Mouse (Mus musculus) retina, embryonic 14.5 days (tissue): ENCODE measurements around the gene Mta2.

Experiments used
- DNase-seq: peaks from one replicate; pipeline ENCODE4 v3.0.0-alpha.2; 2015; ENCODE audit warnings: low spot score

Mta2 gene

DNA sequence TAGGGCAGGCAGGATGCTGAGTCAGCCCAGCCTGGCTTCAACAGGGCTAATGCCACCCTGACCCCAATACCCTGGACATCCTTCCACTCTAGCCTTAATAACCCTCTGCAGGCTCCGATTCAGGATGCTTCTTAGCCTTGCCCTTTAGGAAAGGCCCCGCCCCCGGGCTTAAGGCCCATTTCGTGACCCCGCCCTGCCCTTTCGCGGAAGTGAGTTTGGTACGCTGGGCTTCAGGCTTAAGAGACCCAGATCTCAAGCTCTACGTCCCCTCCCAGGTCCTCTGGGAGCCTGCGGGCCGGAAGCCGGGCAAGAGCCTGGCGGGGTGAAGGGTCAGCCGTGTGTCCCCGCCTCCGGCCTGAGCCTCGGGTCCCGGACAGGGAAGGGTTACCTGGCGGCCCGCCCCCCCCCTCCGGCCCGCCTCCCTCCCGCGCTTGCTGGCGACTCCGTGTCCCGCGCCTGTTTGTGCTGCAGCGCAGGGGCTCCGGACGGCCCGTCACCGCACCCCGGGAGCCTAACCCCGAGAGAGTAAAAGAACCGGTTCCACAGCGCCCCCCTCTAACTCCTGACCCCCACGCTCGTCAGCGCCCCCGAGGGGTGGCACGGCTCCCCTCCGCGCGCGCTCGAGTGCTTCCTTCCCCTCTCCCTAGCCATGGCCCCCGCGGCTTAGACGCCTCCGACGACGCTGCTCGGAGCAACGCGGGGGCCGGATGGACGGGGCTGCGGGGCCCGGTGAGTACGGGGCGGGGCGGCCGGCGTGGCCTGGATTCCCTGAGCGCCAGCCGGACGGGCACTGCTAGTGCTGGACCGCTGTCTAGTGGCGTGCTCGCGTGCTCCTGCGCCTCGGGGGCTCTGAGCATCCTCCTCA, 12.2 kb upstream of the Mta2 start, which contains the start of the genes Rom1 and Eml3:
TSS of gene Rom1 (minus strand) at position 133 of the 865 bp plus-strand sequence.
TSS of gene Eml3 (plus strand) at position 329 of the 865 bp plus-strand sequence.
- DNase-seq = peak; percentile 77

DNA sequence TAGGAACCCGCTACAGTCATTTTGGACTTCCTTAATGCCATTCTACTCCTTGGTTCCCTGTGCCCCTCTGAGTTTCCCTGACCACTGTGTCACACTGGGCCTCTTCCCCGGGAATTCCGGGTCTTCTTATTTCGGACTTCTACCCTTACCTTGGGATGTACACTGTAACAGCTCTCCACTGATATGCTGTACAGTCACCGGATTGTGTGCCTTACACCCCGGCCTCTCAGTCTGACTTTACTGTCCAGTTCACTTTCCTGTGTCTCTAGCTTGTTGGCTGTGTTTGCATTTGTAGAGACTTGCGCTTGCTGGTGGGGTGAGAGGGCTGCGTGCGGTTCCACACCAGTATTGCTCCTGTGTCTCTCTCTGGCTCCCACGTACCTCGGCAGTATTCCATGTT, 11.6 kb upstream of the Mta2 start:
- no peak for DNase-seq

DNA sequence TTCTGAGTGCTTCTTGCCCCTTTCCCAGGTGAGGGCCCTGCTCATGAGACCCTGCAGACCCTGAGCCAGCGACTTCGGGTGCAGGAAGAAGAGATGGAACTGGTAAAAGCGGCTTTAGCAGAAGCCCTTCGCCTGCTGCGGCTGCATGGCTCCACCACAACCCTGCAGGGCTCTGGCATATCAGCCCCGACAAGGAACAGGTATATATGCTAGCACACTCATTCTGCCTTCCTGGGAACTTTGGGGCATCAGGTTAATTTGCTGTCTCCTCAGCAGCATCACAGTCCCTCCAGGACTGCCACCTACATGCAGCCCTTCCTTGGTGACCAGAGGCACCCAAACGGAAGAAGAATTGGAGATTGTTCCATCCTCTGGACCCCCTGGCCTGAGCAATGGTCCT, 10.9 kb upstream of the Mta2 start:
- DNase-seq = no peak

DNA sequence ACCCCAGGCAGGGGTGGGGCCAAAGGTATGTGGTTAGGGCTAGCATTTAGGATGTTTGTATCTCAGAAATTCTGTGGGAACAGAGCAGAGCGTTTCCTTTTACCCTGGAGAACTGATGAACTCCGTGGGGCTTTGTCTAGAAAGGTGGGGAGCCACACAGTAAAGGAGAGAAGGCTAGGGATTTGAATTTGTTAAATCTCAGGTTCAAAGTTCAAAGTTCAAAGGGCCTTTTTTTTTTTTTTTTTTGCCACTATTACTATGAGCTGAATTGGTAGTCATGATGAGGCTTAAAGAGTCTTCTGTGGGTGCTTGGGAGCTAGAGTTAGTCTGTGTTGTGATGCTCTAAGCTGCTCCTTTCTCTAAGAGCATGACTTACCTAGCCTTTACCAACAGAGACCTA, 4.9 kb upstream of the Mta2 start:
- DNase-seq = no peak

DNA sequence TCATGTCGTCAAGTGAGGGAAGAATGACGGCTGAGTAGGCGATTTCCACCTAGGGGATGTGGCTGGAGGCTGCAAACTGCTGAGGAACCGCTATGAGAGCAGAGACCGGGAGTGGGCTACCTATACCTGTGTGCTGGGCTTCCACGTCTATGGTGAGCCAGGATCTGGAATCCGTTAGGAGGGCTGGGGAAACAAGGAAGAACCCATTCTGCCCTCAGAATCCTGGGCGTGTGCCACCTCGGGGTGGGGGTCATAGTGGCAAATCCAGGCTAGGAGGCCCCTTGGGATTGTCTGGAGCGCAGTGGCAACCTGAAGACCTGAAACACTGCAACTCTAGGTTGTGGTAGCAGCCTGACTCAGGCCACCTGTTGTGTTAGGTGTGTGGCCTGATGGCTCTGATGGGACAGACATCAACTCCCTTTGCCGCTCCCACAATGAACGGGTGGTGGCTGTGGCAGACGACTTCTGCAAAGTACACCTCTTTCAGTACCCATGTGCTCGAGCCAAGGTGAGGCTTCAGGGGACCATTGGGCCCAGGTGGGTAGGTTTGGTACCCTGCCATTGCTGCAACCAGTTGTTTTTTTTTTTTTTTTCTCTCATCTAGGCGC, 1.0 kb upstream of the Mta2 start:
- DNase-seq = no peak

DNA sequence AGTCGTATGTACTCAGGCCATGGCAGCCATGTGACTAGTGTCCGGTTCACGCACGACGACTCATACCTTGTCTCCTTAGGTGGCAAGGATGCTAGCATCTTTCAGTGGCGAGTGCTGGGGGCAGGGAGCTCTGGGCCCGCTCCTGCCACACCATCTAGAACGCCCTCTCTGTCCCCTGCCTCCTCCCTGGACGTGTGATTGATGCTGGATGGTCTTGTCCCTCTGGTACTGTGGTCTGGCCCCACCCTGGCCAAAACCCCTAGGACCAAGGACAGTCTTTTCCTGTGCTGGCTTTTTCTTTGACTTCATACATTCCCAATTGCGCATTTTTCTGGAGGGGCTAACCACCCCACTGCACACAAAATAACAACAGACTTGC, 550 bp upstream of the Mta2 start:
- DNase-seq = no peak

DNA sequence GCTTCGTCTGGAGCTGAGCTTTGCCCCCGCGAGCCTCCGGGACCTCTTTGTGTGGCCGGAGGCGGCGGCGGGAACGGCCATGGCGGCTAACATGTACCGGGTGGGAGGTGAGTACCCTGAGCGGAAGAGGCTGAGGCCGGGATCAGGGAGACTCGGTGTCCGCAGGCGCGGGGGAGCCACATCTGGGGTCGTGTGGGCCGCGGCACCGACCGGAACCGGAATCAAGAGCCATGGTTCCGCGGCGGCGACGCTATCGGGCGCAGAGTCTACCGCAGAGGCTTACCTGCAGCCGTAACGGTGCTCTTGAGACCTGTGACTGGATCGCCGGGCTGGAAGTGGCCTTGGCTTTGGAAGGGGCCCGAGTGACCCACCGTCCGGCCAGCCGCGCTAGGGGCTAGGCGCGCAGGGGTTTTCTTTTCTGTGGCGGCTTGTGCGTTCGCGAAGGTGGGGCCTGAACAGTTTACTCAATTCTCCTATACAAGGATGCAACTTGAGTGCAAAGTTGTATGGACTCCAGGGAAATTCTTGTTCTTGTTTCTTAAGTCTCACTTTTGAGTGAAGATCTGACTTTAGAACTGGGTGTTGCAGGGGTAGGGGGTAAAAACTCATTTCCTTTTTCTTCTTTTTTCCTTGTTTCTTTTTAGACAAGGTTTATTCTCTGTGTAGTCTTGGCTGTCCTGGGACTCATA, 745 bp downstream of the Mta2 start:
- DNase-seq = no peak

DNA sequence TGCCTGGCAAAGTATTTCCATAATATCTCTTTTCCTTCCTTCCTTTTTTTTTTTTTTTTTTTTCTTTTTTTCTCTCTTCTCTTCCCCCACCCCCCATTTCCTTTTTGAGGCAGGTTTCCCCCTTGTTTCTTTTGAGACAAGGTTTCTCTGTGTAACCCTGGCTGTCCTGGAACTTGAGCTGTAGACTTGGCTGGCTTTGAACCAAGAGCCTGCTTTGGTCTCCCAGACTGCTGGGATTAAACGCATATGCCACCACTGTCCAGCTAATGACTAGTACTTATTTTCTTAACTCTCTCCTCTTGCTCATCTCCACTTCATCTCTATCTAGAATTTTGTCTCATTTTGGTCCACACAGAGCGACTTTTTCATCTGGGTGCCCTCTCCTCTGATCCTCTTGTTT, 1.4 kb downstream of the Mta2 start:
- DNase-seq = no peak

DNA sequence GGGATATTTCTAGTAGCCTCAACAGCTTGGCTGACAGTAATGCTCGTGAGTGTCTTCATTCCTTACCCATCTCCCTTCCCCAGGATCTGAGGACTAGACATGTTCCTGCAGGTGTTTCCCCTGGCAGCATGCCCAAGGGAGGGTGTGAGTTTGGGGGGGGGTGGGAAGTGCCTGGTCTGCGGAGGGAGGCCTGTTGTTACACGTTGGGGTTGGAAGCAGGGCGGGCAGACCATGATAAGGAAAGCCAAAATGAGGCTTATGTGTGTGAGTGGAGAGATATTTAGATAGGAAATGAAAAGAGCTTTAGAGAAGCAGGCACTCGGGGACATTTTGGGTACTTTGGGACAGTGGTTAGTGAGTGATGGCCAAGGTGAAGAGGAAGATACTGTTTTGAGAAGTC, 2.4 kb downstream of the Mta2 start:
- DNase-seq = no peak

DNA sequence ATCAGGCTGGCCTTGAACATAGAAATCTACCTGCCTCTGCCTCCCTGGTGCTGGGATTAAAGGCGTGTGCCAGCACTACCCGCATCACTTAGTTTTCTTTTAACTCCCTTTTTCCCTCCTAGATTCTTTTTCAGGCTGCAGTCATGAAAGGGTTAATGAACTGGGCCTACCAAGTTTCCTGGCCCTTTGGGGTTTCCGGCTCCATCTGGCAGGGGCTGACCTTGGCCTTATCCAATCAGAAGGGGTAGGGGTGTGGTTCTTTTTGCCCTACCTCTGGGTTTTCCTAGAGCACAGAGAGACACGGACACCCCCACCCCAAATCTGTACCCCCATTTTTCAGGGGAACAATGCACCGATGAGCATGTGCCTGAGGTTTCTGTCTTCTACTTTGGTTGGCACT, 3.1 kb downstream of the Mta2 start:
- peak; percentile 85 for DNase-seq

DNA sequence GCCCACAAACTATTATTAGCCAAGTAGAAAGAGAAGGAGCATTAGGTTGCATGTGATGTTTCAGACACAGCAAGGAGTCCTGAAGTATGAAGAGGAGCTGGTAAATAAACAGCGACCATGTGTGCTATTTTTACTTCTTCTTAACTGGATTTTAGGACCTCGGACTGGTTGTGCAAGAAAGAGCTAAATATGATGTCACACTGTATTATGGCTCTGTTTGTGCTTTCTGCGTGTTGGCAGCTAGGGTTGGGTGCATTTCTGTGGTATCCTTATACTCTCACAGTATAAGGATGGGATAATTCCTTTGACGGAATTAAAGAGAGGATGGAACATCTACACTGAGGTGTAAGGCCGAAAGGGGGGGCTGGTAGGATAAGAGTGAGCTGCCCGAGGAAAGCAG, 3.6 kb downstream of the Mta2 start:
- DNase-seq = no peak

DNA sequence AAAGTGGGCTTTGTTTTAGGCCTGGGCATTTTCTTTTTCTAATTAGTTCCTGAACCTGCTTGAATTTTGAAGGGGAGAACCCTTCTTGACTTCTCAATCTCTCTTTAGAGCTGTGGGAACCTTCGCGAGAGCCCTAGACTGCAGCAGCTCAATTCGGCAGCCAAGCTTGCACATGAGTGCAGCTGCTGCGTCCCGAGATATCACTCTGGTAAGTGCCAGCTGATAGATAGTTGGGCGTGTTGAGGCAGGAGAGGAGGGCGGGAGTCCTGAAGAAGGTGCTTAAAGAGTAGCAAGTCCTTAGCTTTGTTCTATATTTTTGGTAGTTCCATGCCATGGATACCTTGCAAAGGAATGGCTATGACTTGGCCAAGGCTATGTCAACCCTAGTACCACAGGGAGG, 5.3 kb downstream of the Mta2 start:
- DNase-seq = no peak

DNA sequence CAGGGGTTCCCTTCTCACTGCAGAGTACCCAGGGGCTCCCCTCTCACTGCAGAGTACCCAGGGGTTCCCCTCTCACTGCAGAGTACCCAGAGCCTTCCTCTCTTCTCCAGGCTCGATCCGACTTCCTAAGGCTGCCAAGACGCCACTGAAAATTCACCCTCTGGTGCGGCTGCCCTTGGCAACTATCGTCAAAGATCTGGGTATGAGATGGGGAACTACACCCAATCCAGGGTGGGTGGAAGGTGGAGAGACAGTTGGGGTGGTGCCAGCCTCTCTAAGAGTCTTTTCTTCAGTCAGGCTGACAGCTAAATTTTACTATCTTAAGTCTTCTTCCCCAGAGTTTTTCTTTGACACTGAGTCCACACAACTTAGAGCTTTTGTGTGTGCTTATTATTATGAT, 8.5 kb downstream of the Mta2 start:
- DNase-seq = no peak

DNA sequence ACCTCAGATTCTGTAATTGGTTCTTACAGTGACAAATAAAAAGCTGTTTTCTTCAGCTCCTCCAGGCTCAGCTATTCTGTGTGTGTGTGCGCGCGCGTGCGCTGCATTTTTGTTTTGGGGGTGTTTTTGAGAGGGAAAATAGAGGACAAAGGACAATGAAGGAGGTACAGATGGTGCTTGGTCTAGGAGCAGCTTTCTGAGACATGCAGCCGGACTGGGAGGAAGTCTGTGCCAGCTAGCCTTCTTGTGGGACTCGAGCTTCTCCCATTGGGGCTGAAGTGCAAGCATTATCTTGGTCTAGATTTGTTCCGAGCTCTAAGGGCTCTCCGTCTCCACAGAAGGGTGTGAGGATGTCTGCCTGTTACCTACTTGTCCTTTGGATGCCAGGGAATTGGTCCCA, 10.6 kb downstream of the Mta2 start:
- DNase-seq = no peak

DNA sequence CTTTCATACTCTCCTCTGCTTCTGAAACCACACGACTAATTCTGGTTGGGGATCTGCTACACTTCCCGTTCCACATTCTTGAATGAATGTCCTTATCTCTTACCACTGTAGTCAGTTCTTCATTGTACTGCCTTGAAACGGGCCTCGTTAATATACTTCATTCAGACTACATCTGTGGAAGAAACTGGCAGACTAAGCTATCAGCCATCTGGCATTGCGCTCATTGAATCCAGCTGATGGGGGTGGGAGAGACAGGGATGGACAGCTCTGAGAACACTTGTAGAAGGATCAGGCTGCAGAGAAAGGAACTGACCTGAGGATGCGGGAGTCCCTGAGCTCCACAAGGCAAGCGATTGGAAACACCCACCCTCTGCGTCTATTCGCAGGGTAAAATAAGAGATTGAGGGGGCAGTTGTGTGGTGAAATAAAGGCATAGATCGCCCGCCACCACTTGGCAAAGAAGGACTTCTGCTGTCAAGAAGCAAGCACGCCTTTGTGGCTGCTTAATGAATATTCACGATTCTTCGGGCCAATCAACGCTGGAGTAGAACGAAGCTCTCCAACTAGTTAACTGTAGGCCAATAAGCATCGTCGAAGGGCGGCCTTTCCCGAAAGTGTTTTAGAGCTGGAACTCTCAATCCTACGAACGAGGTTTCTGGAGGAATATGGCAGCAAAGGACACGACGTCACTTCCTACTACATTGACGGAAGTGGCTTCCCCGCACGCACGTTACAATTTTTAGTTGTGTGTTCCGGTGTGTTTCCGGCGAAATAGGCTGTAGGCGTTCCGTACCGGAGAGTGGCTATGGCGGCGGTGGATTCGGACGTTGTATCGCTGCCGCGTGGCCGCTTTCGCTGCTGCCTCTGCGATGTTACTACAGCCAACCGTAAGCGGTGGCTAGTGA, 11.7 kb downstream of the Mta2 start, which contains the start of gene Tut1:
TSS of gene Tut1 (plus strand) at position 713 of the 905 bp plus-strand sequence.
- DNase-seq = peak; percentile 98

DNA sequence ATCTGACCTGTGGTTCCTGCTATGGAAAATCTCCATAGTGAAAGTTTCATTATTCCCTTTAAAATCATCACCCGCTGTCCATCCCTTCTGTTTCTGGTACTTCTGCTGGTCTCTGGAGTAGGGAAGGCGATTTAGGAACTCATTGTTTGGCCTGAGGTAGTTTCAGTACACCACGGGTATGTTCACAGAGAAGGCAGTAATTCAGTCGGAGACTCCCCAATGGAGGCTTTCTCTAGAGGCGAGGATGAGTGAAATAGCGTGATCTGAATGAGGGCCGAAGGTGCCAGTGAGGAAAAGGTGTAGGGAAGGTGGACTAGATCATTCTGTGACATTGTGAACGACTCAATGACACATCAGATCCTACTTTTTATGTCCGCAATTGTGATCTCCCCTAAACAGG, 12.5 kb downstream of the Mta2 start:
- no peak for DNase-seq

DNA sequence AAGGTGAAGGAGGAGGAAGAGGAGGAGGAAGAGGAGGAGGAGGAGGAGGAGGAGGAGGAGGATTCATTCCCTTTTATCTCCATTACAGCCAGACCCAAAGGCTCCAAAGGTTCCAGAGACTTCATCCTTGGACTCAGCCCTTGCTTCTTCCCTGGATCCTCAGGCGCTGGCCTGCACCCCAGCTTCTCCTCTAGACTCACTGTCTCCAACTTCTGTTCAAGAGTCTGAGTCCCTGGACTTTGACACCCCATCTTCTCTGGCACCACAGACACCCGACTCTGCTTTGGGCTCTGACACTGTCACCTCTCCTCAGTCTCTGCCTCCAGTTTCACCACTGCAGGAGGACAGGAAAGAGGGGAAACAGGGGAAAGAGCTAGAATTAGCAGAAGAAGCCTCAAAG, 20.6 kb downstream of the Mta2 start:
- no peak for DNase-seq

DNA sequence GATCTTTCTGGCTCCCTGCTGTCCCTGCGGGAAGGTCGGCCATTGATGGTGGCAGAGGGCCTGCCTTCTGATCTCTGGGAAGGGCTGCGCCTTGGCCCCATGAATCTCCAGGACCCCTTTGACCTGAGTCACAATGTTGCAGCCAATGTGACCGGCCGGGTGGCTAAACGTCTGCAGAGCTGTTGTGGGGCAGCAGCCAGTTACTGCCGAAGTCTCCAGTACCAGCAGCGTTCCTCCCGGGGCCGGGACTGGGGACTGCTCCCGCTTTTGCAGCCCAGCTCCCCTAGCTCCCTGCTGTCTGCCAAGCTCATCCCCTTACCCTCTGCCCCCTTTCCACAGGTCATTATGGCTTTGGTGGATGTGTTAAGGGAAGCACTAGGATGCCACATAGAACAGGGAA, 23.4 kb downstream of the Mta2 start:
- DNase-seq = no peak

DNA sequence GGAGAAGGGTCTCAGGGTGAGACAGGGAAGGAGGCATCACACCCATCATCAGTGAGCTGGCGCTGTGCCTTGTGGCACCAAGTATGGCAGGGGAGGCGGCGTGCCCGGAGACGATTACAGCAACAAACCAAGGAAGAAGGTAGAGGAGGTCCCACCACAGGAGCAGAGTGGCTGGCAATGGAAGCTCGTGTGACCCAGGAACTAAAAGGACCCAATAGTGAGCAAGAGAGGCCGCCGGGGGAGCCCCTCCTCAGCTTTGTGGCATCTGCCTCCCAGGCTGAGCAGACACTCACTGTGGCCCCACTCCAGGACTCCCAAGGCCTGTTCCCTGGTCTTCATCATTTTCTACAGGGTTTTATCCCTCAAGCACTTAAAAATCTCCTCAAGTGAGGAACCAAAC, 24.1 kb downstream of the Mta2 start:
- no peak for DNase-seq

DNA sequence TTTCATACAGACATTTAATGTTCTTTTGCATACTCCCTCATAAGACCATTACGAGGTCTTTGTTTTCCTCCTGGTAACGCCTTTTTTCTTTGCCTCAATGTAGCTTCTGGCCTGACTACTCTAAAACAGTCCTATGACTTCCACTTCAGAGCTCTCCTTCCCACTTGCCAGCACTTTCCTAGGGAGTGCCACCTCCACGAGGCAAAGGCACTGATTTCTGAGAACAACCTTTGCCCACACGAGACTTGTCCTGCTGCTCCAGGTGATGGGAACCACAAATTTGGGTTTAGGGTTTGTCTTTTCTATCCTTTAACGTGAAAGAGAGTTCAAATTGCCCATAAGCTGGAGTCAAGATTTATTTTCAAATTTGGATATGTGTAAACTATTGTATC, 24.5 kb downstream of the Mta2 start:
- no peak for DNase-seq

DNA sequence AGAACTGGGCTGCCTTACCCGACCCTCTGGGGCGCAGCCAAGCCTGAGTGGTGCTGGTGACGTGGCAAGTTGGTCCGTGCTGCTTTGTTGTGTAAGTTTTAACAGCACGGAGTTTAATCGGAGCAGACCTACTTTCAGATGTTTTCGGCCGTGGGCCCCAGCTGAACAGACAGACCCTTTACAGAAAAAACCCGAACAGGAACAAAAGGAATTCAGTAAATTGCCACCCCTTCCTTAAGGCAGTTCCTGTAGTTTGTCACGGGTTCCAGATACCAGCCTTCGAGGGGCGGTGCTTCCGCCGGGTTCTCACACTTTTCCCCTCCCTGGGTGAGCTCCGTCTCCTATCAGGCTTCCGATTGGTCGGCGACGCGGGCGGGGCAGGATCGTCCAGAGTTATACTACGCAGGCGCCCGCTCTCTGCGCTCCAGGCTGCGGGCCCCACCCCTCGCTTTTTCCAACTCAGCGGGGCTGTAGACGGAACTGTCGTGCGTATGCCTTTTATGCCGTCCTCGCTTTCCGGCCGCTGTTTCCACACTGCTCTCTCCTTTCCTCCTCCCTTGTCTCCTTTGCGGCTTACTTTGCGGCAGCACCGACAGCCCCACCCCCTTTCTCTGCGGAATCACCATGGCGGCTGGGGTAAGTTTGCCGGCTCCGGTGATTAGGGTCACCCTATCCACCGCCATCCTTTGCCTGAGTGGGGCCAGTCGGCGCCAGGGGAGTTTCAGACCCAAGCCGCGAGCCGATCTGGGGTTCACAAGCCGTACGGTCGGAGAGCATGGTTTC, 25.1 kb downstream of the Mta2 start, which contains the start of gene Eef1g:
TSS of gene Eef1g (plus strand) at position 452 of the 783 bp plus-strand sequence.
- DNase-seq = peak; percentile 99
